8 mouse cellular contexts compared by ENCODE assay signal in the genomic region with DNA sequence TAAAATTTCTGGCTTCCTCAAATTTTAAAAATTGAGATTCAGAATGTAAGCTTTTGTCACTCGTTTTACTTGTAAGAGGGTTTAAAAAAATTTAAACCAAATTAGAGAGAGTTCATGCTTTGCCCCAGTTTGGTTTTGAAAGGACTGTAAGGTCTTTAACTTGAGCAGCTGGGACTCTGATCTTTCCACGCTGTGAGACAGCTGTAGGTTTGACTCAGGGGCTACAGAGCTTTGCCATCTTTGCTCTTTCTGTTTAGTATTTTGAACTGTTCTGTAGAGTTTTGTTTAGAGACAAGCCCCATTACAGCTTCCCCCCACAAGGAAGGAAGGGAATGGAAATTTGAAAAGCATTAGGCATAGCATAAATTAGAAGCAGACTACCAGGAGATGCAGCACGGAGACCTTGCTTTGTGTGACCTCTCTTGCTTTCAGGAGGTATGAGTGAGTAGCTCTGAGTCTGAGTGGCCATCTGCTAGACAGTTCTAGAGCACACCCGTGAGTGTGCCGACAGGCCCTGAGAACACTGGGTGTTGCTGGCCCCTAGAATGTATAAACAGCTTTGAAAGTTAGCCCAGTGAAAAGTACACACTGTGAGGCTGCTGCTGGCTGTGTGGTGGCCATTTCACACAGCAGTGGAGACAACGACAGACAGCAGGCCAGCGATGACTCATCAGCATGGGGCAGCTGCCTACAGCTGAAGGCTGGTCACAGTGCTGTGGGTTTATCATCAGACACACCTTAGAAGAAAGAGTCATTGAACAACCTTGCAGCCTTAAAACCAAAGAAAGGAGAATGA. TPM values are rescaled to one million over a fixed set of nuclear protein-coding genes. Genes with fewer than 3 reads are reported as not detected.
DNase-seq lines count a peak whose midpoint lies in the region; ATAC-seq lines count a peak whose summit lies in the region.

No protein-coding gene starts in this region.

- H3K36me3 ChIP-seq in heart, embryonic 15.5 days, result peaks cover 9% of the 10 kb centered on the region
- peaks cover 2% of the 10 kb centered on the region for H3K36me3 ChIP-seq in lung, embryonic 16.5 days (ENCODE audit: control insufficient read depth, insufficient read depth, low read length)
- H3K36me3 ChIP-seq in forebrain, embryonic 16.5 days (ENCODE audit: control insufficient read depth, insufficient read depth), result peaks cover 10% of the 10 kb centered on the region

- WGBS in heart, embryonic 15.5 days, result 40% methylated on average over 7 of the region's 7 CpGs
- 37% methylated on average over 7 of the region's 7 CpGs for WGBS in lung, embryonic 16.5 days
- WGBS in forebrain, embryonic 16.5 days, result 74% methylated on average over 7 of the region's 7 CpGs

- no peak for DNase-seq in frontal cortex, postnatal 10 days (ENCODE audit: low spot score in 2 of 2)
- peak; percentile 13 to 48 for DNase-seq in urinary bladder, postnatal 36 days (ENCODE audit: low spot score in 2 of 2)
- DNase-seq in urinary bladder, adult 2 months (ENCODE audit: low spot score), result no peak
- DNase-seq in testis, postnatal 14 days (ENCODE audit: low spot score), result no peak

- peak overlapping the region; percentile 37; the same call in 1 of the 2 replicates for H3K27ac ChIP-seq in heart, embryonic 15.5 days
- peak overlapping the region; percentile 26 for H3K27ac ChIP-seq in lung, embryonic 16.5 days (ENCODE audit: low read length)
- no peak overlapping the region for H3K27ac ChIP-seq in forebrain, embryonic 16.5 days (ENCODE audit: low read length)

- H3K4me1 ChIP-seq in heart, embryonic 15.5 days (replicated peaks), result peaks cover 8% of the 10 kb centered on the region
- H3K4me1 ChIP-seq in lung, embryonic 16.5 days (replicated peaks; ENCODE audit: control insufficient read depth, insufficient read depth, low read length), result 0 out of 2 replicates have a peak, but pooled peaks cover 3% of the 10 kb centered on the region
- H3K4me1 ChIP-seq in forebrain, embryonic 16.5 days (replicated peaks; ENCODE audit: control insufficient read depth, insufficient read depth, low read length), result no peaks in the 10 kb centered on the region

- H3K4me2 ChIP-seq in heart, embryonic 15.5 days, result no peak overlapping the region
- H3K4me2 ChIP-seq in lung, embryonic 16.5 days (ENCODE audit: low read depth, low read length), result no peak overlapping the region
- no peak overlapping the region for H3K4me2 ChIP-seq in forebrain, embryonic 16.5 days (ENCODE audit: low read length)

- no peaks in the 10 kb centered on the region for H3K9me3 ChIP-seq in heart, embryonic 15.5 days (replicated peaks)
- H3K9me3 ChIP-seq in lung, embryonic 16.5 days (ENCODE audit: control insufficient read depth, low read length), result no peaks in the 10 kb centered on the region
- H3K9me3 ChIP-seq in forebrain, embryonic 16.5 days (ENCODE audit: control insufficient read depth, low read length), result no peaks in the 10 kb centered on the region

- ATAC-seq in frontal cortex, adult (ENCODE audit: low TSS enrichment), result peak; percentile 94
- no peak for ATAC-seq in heart, embryonic 15.5 days (replicated peaks; ENCODE audit: insufficient number of reproducible peaks, insufficient read depth, low FRiP score, low read depth)
- ATAC-seq in lung, embryonic 16.5 days (ENCODE audit: low read depth), result peak; percentile 63; the same call in 1 of the 2 replicates
- no peak for ATAC-seq in forebrain, embryonic 16.5 days

- H3K27me3 ChIP-seq in heart, embryonic 15.5 days, result no peaks in the 10 kb centered on the region
- no peaks in the 10 kb centered on the region for H3K27me3 ChIP-seq in lung, embryonic 16.5 days (ENCODE audit: control insufficient read depth, insufficient read depth, low read depth, low read length)
- H3K27me3 ChIP-seq in forebrain, embryonic 16.5 days (replicated peaks; ENCODE audit: control insufficient read depth, insufficient read depth, low read length), result no peaks in the 10 kb centered on the region

- H3K4me3 ChIP-seq in heart, embryonic 15.5 days, result no peak overlapping the region
- H3K4me3 ChIP-seq in lung, embryonic 16.5 days (ENCODE audit: low read length), result no peak overlapping the region
- H3K4me3 ChIP-seq in forebrain, embryonic 16.5 days (replicated peaks; ENCODE audit: low read length), result no peak overlapping the region

- no peak overlapping the region for H3K9ac ChIP-seq in heart, embryonic 15.5 days
- no peak overlapping the region for H3K9ac ChIP-seq in lung, embryonic 16.5 days (ENCODE audit: low read length)
- H3K9ac ChIP-seq in forebrain, embryonic 16.5 days (replicated peaks; ENCODE audit: low read depth, low read length), result no peak overlapping the region

RNA-seq across cellular contexts. Expression of a gene that starts 25.7 kb away (rescaled TPM):
- polyA plus RNA-seq in urinary bladder, adult 2 months (2012; rRNA removed), result 24.9 and 26.7 TPM in 2 replicates
- 15.1 and 18.6 TPM in 2 replicates for polyA plus RNA-seq in heart, embryonic 15.5 days (2015; fragmentation: Nextera tagmentation; extraction: Ambion mirVana)
- 20.1 and 20.4 TPM in 2 replicates for polyA plus RNA-seq in lung, embryonic 16.5 days (2015; fragmentation: Nextera tagmentation; extraction: Ambion mirVana)
- 29.0 and 30.2 TPM in 2 replicates for polyA plus RNA-seq in forebrain, embryonic 16.5 days (2015; fragmentation: Nextera tagmentation; extraction: Ambion mirVana)

Comparison
In these comparisons a context has a peak if more than half of its experiments do, and no peak if none do; other contexts are left out.
1. DNase-seq: peak in urinary bladder, postnatal 36 days (2 of 2); none in frontal cortex, postnatal 10 days (0 of 2), urinary bladder, adult 2 months (single experiment) and testis, postnatal 14 days (single experiment).
2. ATAC-seq: peak in frontal cortex, adult (single experiment) and lung, embryonic 16.5 days (single experiment); none in heart, embryonic 15.5 days (single experiment) and forebrain, embryonic 16.5 days (single experiment).